Comparison of ENCODE assay signal across 33 mouse cellular contexts in genomic region chr16:32167819-32168545, GRCm38 (mm10). TPM values are rescaled to one million over a fixed set of nuclear protein-coding genes. Genes with fewer than 3 reads are reported as not detected.
DNase-seq lines count a peak whose midpoint lies in the region; ATAC-seq and TF ChIP-seq lines count a peak whose summit lies in the region.
"Had no signal": no experiment of that assay in that cellular context is flagged by ENCODE, and none has a peak within 500 bp of the region (broad histone marks: within the 10 kb centered on the region; RNA-seq: fewer than 3 reads in every experiment).

No protein-coding gene starts in this region.

- in situ Hi-C loops in CH12.LX (cut with MboI; ENCODE audit: low pct_ligation_motif_present, low pct_unique_long_range_greater_than_20kb, low sequenced_read_pairs) = loop anchor here (5.0 kb wide), 1 partner anchor 34 kb away; no protein-coding TSS in a partner anchor

- H3K27ac ChIP-seq in CH12.LX (ENCODE audit: insufficient read depth, low read depth) = no peak overlapping the region
- H3K27ac ChIP-seq: embryonic facial prominence, embryonic 13.5 days; forebrain, embryonic 15.5 days; hindbrain, embryonic 13.5 days; kidney, postnatal 0 days; limb, embryonic 15.5 days; liver, embryonic 14.5 days; midbrain, embryonic 10.5 days had no signal

- TF ChIP-seq POLR2A in CH12.LX (IDR thresholded peaks at IDR 0.05; ENCODE audit: low read depth, low read length) = no peak

- no peak for TF ChIP-seq RAD21 in CH12.LX (IDR thresholded peaks at IDR 0.05; ENCODE audit: low read depth, low read length)

- H3K79me2 ChIP-seq in CH12.LX (replicated peaks; ENCODE audit: control insufficient read depth, extremely low read depth, insufficient read depth, poor library complexity, severe bottlenecking) = peaks cover 22% of the 10 kb centered on the region

- intact Hi-C loops in heart, postnatal 10 days (cut with DNase I) = no loop called here

- peaks cover 0 to 1% of the 10 kb centered on the region in 2 experiments for H3K36me3 ChIP-seq in CH12.LX (replicated peaks in 1 of 2; ENCODE audit: control insufficient read depth in 1 of 2, insufficient read depth in 1 of 2, low read length in 1 of 2)
- H3K36me3 ChIP-seq: embryonic facial prominence, embryonic 13.5 days; forebrain, embryonic 15.5 days; heart, embryonic 12.5 days; hindbrain, embryonic 13.5 days; limb, embryonic 15.5 days; midbrain, embryonic 10.5 days had no signal

- H3K9ac ChIP-seq in CH12.LX (ENCODE audit: insufficient read depth, low read depth) = no peak overlapping the region
- H3K9ac ChIP-seq: embryonic facial prominence, embryonic 13.5 days; forebrain, embryonic 15.5 days; heart, embryonic 12.5 days; hindbrain, embryonic 13.5 days; limb, embryonic 15.5 days; liver, embryonic 14.5 days had no signal

- H3K4me2 ChIP-seq in CH12.LX (ENCODE audit: insufficient read depth, low read depth, poor library complexity, severe bottlenecking) = no peak overlapping the region
- H3K4me2 ChIP-seq: embryonic facial prominence, embryonic 13.5 days; forebrain, embryonic 15.5 days; heart, embryonic 12.5 days; hindbrain, embryonic 13.5 days; limb, embryonic 15.5 days had no signal

- no peak for TF ChIP-seq EP300 in CH12.LX (IDR thresholded peaks at IDR 0.05; ENCODE audit: low read length)

- H3K27me3 ChIP-seq in CH12.LX (replicated peaks) = no peaks in the 10 kb centered on the region
- H3K27me3 ChIP-seq: forebrain, embryonic 15.5 days; limb, embryonic 15.5 days had no signal

- dilution Hi-C loops in CH12.LX (cut with MboI; ENCODE audit: extremely low pct_ligation_motif_present, extremely low pct_unique_long_range_greater_than_20kb, low sequenced_read_pairs) = no loop called here

- ATAC-seq in cerebellum, adult (ENCODE audit: insufficient number of reproducible peaks, low FRiP score, low TSS enrichment) = peak; percentile 51; the same call in 1 of the 2 replicates
- ATAC-seq: forebrain, embryonic 15.5 days; inflammation-experienced regulatory T-cells, adult 6 months had no signal

- H3K4me3 ChIP-seq in CH12.LX (replicated peaks in 1 of 3; ENCODE audit: low read depth in 2 of 3, low read length in 2 of 3, poor library complexity in 1 of 3) = no peak overlapping the region
- H3K4me3 ChIP-seq: embryonic facial prominence, embryonic 13.5 days; forebrain, embryonic 15.5 days; heart, embryonic 12.5 days; hindbrain, embryonic 13.5 days; limb, embryonic 15.5 days; midbrain, embryonic 10.5 days had no signal

- H3K4me1 ChIP-seq in CH12.LX (ENCODE audit: control insufficient read depth in 1 of 2, insufficient read depth in 2 of 2) = peaks cover 25 to 48% of the 10 kb centered on the region in 2 experiments

- no peak for TF ChIP-seq CTCF in CH12.LX (conservative IDR thresholded peaks at IDR 0.05 in 1 of 2, IDR thresholded peaks at IDR 0.05 in 1 of 2; ENCODE audit: low read depth in 2 of 2, low read length in 2 of 2)

- H3K9me3 ChIP-seq in CH12.LX (replicated peaks; ENCODE audit: low read length) = peaks cover 7% of the 10 kb centered on the region
- H3K9me3 ChIP-seq: embryonic facial prominence, embryonic 13.5 days; forebrain, embryonic 15.5 days; heart, embryonic 12.5 days; hindbrain, embryonic 13.5 days; limb, embryonic 15.5 days; midbrain, embryonic 10.5 days had no signal

- DNase-seq in cerebellum, postnatal 4 days (ENCODE audit: low spot score in 2 of 2) = no peak
- no peak for DNase-seq in CH12.LX (ENCODE audit: extremely low read depth)
- peak; percentile 88 for DNase-seq in cerebellum, adult 11-12 months
- peak; percentile 45 to 53 for DNase-seq in cerebellum, postnatal 10 days
- no peak for DNase-seq in thymus, postnatal 0 days (ENCODE audit: low spot score)
- DNase-seq in heart, postnatal 10 days = no peak
- DNase-seq in kidney, adult 9 months = no peak
- DNase-seq: adrenal gland, adult 2 months; embryo, embryonic 11 days; gastrocnemius, postnatal 14 days; heart, adult 18-20 months; kidney, adult 18-20 months; left cerebral cortex, postnatal 4 days; right cerebral cortex, postnatal 14 days; spleen, adult 18-20 months; thymus, postnatal 36 days had no signal

TF ChIP-seq in CH12.LX, 34 proteins besides CTCF, POLR2A, EP300 and RAD21:
- TF ChIP-seq ZNF384 (IDR thresholded peaks at IDR 0.05; ENCODE audit: low read depth, low read length) (peak; percentile 50; the same call in 1 of the 2 replicates), PAX5 (IDR thresholded peaks at IDR 0.05; ENCODE audit: low read length) (no peak), MYC (IDR thresholded peaks at IDR 0.05; ENCODE audit: low read depth, low read length) (no peak)
TF ChIP-seq in CH12.LX: peak in this region for 1.

RNA-seq across cellular contexts. Expression of gene Nrros, which starts 2.6 kb away (rescaled TPM):
- 49.6 and 54.9 TPM in 2 replicates for total RNA-seq in CH12.LX (2012; rRNA removed)
- total RNA-seq in CH12.LX (2014; rRNA removed) = 55.1 and 64.3 TPM in 2 replicates
- 52.2 and 71.0 TPM in 2 replicates for polyA plus RNA-seq in CH12.LX (2012; ENCODE audit: insufficient read length, low read depth)
- 94.5 and 99.5 TPM in 2 replicates for polyA plus RNA-seq in thymus, postnatal 0 days (2015; fragmentation: Nextera tagmentation; extraction: Ambion mirVana)
- total RNA-seq in heart, postnatal 10 days (2021) = 1 to 10 TPM; 5.7 to 6.8 TPM

RNA-seq across cellular contexts. Expression of gene Bex6, which starts 11.6 kb away (rescaled TPM):
- total RNA-seq in CH12.LX (2012; rRNA removed) (not detected in 2 replicates), CH12.LX (2014; rRNA removed) (not detected in 2 replicates)
- polyA plus RNA-seq in CH12.LX (2012; ENCODE audit: insufficient read length, low read depth) = not detected in 2 replicates
- 4.1 and 6.6 TPM in 2 replicates for polyA plus RNA-seq in thymus, postnatal 0 days (2015; fragmentation: Nextera tagmentation; extraction: Ambion mirVana)
- not detected for total RNA-seq in heart, postnatal 10 days (2021)
- total RNA-seq: adrenal gland, adult 2 months; adrenal gland, postnatal 4 days; gastrocnemius, postnatal 14 days; heart, adult 18-20 months; heart, postnatal 25 days; layer of hippocampus, postnatal 14 days; left cerebral cortex, adult 8-10 months; left cerebral cortex, postnatal 4 days; midbrain, postnatal 0 days had no signal
- polyA plus RNA-seq: adrenal gland, adult 2 months; embryonic facial prominence, embryonic 13.5 days; forebrain, embryonic 15.5 days; heart, embryonic 12.5 days; hindbrain, embryonic 13.5 days; kidney, postnatal 0 days; large intestine, adult 2 months; midbrain, embryonic 10.5 days; midbrain, postnatal 0 days; neural tube, embryonic 14.5 days had no signal

Comparison
In these comparisons a context has a peak if more than half of its experiments do, and no peak if none do; other contexts are left out.
1. DNase-seq: peak in cerebellum, adult 11-12 months (single experiment) and cerebellum, postnatal 10 days (2 of 2); none in cerebellum, postnatal 4 days (0 of 2), CH12.LX (single experiment), thymus, postnatal 0 days (single experiment), heart, postnatal 10 days (0 of 2) and kidney, adult 9 months (single experiment).
2. RNA of gene Nrros, which starts 2.6 kb away (total RNA-seq): 49.6 to 64.3 TPM in CH12.LX; 5.7 to 6.8 TPM in heart, postnatal 10 days; every median in the first group is over 4 times any median in the second.